Mouse (Mus musculus) gastrocnemius, postnatal 25 days (tissue): ENCODE results near the gene Cldn2. TPM values are rescaled to one million over a fixed set of nuclear protein-coding genes. Genes with fewer than 3 reads are reported as not detected.

ENCODE experiments used
- DNase-seq: peaks from one replicate; pipeline ENCODE4 v3.0.0; 2022
- total RNA-seq, 2 experiments: library from RNA; stranded (reverse); gene quantifications; 1 replicate in 1 of 2; 2 replicates in 1 of 2; pipeline ENCODE4 v1.2.3; 2021

The Cldn2 gene
- total RNA-seq, 2 experiments from 2014 or later = not detected

DNA sequence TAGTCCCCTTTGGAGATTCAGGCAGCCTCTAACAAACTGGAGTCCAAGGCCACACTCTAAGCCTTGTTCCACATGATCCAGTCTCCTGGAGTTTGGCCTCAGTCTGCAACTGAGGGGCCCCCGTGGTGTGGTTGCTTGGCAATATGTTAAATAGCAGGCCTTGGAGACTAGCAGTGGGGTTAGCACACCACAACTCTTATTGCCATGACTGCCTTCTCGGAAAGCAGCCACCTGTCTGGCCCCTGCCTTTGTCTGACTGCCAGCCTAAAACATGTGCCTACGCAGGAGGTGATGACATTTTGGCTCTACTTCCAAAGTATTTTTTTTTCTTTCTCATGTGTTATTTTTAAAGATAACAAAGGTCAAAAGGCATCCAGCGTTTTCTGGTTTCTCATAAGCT, 7.5 kb downstream of the Cldn2 start:
- no peak for DNase-seq

DNA sequence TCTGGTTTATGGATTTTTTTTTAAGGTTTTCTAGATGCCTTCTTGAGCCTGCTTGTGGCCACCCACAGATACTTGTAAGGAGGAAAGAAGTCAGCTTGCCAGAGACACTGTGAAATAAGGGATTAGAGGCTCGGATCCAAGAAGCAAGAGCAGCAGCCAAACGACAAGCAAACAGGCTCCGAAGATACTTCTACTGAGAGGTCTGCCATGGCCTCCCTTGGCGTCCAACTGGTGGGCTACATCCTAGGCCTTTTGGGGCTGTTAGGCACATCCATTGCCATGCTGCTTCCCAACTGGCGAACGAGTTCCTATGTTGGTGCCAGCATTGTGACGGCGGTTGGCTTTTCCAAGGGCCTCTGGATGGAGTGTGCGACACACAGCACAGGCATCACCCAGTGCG, 7.9 kb downstream of the Cldn2 start:
- no peak for DNase-seq

DNA sequence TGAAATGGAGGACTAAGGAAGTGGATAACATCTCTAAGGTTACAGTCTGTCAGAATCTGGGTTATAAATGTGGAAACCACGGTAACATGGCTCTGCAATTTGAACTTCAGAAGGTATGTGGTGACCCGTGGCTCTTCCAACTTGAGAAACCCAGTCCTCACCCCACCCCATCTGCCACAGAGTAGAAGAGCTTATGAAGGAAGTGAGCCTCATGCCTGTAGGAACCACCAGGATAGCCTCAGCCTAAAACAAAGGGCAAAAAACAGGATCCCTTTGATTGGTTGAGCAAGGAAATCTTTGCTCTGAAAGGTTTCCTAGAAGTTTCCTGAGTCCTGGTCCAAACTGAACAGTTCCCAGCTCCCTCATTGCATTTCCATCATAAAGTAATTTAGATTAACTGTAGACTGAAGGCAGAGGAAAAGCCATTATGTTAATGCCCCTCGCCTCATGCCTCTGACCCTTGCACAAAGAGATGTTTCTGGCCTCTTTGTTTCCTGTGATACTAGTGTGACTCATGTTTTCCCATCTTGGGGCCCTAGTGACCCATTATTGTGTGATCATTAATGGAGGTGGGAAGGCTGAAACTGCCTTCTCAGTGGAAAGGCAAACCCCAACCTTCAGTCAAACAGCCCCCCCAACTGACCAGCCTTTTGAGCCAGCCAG, 12.1 kb downstream of the Cldn2 start:
- no peak for DNase-seq

DNA sequence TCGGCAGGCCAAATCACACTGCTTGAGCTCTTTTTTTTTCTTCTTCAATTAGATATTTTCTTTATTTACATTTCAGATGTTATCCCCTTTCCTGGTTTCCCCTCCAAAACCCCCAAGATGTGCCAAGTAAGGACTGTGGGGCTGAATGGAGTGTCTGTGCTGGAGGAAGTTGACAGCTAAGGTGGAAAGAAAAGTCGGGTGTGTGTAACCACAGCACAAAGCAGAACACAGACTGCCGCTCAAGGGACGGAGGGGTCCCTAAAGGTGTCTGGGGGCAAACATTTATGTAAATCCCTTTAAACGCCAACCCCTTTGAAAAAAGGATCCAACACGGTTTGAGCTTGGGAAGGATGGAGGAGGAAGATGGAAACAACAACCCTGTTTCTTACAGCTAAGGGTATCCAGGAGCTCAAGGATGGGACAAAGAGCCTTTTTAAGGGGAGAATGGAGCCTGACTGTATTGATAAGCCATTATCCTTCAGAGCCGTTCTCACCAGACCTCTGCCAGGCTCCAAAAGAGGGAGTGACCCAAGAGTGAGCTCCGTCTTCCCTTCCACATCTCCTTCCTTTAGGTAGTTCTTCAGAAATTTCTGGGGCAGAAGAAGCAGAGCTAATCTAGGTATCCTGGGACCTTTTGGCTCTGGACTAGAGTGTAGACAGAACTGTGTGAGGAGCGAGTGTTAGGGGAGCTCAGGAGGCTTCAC, 12.8 kb downstream of the Cldn2 start:
- DNase-seq = no peak

DNA sequence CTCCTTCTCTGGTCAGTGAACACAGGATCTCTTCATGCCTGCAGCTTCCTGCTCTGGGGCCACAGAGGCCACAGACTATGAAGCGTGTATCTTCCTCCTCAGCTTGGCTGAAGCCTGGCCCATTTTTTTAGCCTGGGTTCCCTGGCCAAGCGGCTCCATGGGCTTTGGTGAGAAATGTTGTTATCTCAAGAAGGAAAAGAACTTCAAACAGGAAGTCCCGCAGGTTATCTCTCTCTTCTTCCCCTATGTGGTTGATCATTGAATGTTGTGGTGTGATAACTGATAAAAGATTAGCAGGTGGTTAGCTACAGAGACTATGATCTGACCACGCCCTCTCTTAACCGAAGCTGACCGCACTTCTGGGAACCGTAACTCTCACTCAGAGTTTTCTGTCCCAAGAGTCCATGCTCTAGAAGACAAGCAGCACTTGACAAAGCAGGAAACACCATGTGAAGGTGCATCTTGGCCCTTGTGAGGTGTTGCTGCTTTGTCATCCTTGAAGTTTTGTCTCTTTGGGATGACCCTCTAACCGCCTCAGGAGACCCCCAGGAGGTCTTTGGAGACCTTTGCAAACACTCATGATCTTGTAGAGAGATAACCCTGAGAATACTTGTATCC, 13.5 kb downstream of the Cldn2 start:
- DNase-seq = no peak

DNA sequence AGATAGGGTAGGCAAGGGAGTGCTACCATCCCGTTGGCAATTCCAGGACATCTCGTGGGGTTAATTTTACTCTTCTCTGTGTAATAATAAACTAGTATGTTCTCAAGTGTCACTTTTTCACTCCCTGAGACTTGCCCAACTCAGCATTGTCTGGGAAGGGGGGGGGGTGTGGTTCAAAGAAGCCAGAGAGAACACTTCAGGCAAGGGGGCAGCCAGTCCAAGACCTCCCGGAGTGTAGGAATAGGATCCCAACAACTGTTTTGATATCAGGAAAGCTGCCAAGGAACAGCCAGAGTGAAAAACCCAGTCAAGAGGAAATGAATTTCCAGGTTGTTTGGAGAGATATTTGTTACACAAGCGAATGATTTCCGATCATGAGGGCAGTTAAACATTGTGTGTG, 14.6 kb downstream of the Cldn2 start:
- DNase-seq = no peak

DNA sequence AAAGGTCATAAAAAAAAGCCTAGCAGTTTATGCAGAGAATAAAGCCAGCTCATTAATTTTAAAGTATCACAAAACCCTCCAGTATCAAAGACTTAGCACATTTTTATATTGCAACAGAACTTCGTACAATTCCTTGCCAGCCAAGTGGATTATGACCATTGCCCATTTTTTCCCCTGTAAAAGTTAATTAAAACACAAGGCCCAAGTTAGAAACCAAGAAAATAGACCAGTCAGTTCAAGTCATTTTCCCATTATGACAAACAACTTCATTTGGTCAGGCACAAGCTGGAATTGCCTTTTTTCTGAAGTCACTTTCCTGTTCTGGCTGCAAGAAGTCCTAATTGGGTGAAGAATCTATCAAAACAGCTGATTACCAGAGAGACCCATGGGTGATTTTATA, 24.8 kb downstream of the Cldn2 start:
- no peak for DNase-seq

DNA sequence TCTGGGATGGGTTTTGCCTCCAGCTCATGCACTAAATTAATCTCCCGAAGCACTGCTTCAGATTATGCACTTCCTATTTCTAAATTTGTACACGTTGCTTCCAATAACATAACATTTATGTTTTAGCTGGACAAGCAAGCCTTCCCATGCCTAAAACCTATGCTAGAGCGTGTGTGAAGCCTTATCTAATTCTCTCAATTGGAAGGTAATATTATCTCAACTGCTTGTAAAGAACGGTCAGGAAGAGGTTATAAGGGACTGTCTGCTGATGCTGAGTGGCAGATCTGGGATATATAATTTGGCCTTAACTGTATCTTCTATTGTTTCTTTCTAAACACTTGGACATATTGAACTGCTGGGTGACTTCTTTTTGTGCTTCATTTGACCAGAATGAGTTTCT, 26.3 kb downstream of the Cldn2 start:
- no peak for DNase-seq

DNA sequence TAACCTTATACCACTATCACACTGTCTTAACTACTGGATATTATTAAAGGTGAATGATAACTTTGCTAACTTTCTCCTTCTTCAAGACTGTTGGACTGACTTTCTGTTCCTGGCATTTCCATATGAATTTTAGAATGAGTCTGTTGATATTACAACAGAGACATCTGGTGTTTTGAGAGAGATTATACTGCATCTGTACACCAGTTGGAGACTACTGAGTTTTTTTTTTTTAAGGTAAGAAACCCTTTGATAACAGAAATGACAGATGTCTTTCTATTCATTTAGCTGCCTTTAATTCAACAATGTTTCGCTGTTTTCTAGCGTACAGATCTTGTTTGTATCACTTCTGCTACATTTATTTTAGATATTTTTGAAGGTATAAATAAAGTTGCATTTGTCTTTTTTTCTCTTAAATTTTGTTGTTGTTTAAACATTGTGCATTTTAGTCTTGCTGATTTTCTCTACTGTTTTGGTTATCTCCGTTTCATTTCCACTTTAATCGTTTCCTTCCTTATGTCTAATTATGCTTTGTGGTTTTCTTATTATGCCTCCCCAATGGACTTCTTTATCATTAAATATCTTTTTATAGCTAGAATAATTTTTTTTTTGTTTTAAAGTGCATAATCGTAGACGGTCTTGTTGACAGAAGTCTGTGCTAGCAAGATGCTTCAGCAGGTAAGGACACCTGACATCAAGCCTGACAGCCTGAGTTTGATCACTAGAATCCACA, 27.9 kb downstream of the Cldn2 start:
- DNase-seq = no peak

DNA sequence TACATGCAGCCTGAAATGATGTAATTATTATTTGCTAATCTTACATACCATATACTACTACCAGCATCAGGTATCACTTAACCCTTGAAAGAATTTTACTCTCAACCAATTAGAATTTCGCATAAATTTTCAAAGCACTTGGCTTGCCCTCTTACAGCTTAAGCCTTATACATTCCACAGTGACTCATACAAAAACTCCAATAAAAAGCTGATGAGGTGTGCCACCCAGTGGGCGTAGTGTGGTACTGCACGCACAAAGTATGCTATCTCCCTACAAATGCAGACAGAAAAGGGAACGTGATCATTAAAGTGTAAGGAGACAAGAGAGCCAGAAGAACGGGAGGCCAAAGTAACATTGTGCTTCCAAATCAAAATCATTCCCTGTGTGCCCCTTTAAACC, 31.8 kb downstream of the Cldn2 start:
- no peak for DNase-seq

DNA sequence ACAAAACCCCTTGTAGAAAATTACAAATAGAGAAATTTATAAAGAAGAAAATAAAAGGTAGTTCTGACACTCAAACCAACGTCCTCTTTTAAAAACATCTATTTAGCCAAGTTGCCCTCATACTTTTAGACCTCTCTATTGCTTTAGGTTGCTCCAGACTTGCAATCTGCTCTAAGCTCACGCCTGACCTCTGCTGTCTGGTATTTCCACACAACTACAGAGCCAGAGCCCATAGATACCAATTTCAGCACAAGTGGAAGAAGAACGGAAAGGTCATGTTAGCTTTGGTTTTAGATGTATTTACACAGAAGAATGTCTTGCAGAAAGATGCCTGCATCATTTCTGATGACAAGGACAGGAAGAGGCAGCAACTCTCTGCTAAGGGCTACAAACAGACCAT, 38.4 kb downstream of the Cldn2 start:
- DNase-seq = no peak

DNA sequence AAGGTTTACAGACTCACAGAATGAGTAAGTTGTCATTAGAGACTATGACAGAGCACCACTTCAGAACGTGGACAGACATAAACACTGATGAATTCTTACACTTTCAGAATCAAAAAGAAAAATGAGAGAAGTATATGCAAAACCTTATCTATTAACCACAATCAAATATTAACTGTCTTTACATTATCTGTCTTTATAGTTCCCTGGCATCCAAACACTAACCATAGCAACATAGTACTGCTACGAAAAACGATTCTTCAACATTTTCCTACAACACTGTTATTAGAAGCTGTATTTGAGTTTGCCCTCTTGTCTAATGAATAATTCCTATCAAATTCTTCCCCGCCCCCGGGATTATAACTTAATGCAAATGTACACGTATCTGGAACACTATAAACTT, 40.5 kb downstream of the Cldn2 start:
- no peak for DNase-seq

DNA sequence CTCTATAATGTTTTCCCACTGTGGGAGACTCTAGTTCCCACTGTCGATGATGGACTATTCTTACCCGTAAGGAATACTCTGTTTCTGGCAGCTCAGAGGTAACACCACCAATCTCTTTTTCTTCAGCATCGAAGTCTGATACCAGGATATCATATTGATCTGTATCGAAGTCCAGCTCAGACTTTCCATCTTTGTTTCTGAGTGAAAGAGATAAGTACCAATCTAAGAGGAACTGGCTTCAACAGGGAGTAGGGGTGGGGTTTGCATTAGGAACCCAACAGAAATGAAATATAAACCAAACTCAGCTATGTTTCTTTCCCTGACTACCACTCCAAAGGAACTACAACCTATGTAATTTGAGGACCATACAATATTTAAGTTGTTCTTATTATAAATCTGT, 54.2 kb downstream of the Cldn2 start:
- no peak for DNase-seq

DNA sequence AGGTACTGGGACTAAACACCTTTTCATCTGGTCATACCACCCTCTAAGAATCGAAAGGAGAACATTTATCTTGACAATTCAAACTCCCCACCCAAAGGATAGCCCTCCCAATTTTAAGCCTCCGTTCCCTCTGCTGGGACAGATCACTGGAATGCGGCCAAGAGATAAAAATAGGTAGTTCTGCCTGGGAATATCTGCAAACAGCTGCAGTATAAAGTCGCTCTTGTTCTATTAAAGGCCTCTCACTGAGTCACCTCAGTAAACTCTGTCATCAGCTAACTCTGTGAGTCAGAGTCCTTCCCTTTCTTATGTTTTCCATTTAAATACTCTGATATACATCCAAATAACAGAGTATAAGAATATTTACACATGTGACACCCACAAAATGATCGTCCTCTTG, 58.8 kb downstream of the Cldn2 start:
- no peak for DNase-seq

Other genes starting within 250 kb of the Cldn2 start
- gene Rnf128, start 237.5 kb upstream of the Cldn2 start, total RNA-seq = 10 to 100 TPM; 16.8 to 17.1 TPM
- 1 to 10 TPM; 3.1 to 3.5 TPM for gene Tbc1d8b, start 115.8 kb upstream of the Cldn2 start, total RNA-seq
- not detected for gene Gm15013, start 86.3 kb upstream of the Cldn2 start, total RNA-seq
- gene Ripply1, start 18.5 kb upstream of the Cldn2 start, total RNA-seq = not detected
- gene Morc4, start 70.8 kb downstream of the Cldn2 start, total RNA-seq = 1 to 10 TPM; 5.1 to 6.1 TPM
- 1 to 10 TPM; 5.3 to 5.8 TPM for gene Rbm41, start 197.8 kb downstream of the Cldn2 start, total RNA-seq